Mouse (Mus musculus): Measurements from ENCODE around the gene Vwce. TPM values are rescaled to one million over a fixed set of nuclear protein-coding genes. Genes with fewer than 3 reads are reported as not detected.

The Vwce gene
- polyA plus RNA-seq, 1 experiment: 11.3 TPM

GRCm38 (mm10) chr19:10605901-10606622 is 28.0 kb upstream of the Vwce start:
- peak overlapping the region; percentile 90 for H3K4me3 ChIP-seq (ENCODE audit: low read depth, low read length)
- TF ChIP-seq POLR2A (IDR thresholded peaks at IDR 0.05; ENCODE audit: low read depth, low read length): no peak
- no peak for TF ChIP-seq CTCF (IDR thresholded peaks at IDR 0.05; ENCODE audit: extremely low read depth, insufficient read length, insufficient replicate concordance, low read depth, low read length)
- H3K36me3 ChIP-seq (ENCODE audit: control insufficient read depth, insufficient read depth, low read length): peaks cover 35% of the 10 kb centered on the region
- peaks cover 10% of the 10 kb centered on the region for H3K4me1 ChIP-seq (ENCODE audit: control insufficient read depth, insufficient read depth, insufficient read length, low read length)
- H3K27me3 ChIP-seq (ENCODE audit: control insufficient read depth, insufficient read depth, low read length): no peaks in the 10 kb centered on the region
- 3% methylated on average over 20 of the region's 20 CpGs for WGBS
- peak overlapping the region; percentile 73 for H3K27ac ChIP-seq (ENCODE audit: insufficient read depth, low read depth, low read length)

- H3K36me3 ChIP-seq (ENCODE audit: control insufficient read depth, insufficient read depth, low read length): peaks cover 55% of the 10 kb centered on the region
- H3K4me3 ChIP-seq (ENCODE audit: low read depth, low read length): no peak overlapping the region
- no peaks in the 10 kb centered on the region for H3K27me3 ChIP-seq (ENCODE audit: control insufficient read depth, insufficient read depth, low read length)
- TF ChIP-seq CTCF (IDR thresholded peaks at IDR 0.05; ENCODE audit: extremely low read depth, insufficient read length, insufficient replicate concordance, low read depth, low read length) (no peak), POLR2A (IDR thresholded peaks at IDR 0.05; ENCODE audit: low read depth, low read length) (no peak)
- no peak overlapping the region for H3K27ac ChIP-seq (ENCODE audit: insufficient read depth, low read depth, low read length)
- 82% methylated on average over 5 of the region's 5 CpGs for WGBS
- peaks cover 7% of the 10 kb centered on the region; the same call in 1 of the 2 replicates for H3K4me1 ChIP-seq (ENCODE audit: control insufficient read depth, insufficient read depth, insufficient read length, low read length)
Measured at GRCm38 (mm10) chr19:10608573-10609240, 25.3 kb upstream of the Vwce start.

DNA sequence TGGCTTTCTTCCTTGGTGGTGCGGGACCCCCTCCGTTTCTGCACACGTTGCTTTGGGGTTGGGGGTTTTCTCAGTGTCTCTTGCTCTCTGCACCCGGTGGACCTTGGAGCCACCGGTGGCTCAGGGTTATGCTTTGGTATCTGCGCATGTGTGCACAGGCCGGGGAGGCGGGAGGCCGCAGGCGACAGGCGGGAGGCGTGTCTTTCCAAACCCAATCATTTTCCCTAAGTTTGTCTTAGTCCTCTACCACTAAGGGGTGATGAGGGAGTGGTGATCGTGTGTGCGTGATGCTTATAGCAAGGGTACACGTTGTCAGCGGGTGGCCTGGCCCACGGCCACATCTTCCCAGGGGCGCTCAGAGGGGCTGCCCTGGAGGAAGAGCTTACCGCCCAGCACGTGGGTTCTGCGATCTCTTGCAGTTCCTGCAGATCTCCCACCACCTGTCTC is 882 bp downstream of the Vwce start:
- peak overlapping the region; percentile 62 for H3K27ac ChIP-seq (ENCODE audit: insufficient read depth, low read depth, low read length)
- H3K4me1 ChIP-seq (ENCODE audit: control insufficient read depth, insufficient read depth, insufficient read length, low read length): peaks cover 20% of the 10 kb centered on the region
- H3K36me3 ChIP-seq (ENCODE audit: control insufficient read depth, insufficient read depth, low read length): 0 out of 2 replicates have a peak, but pooled peaks cover 1% of the 10 kb centered on the region
- peak; percentile 16; the same call in 1 of the 2 replicates for TF ChIP-seq POLR2A (IDR thresholded peaks at IDR 0.05; ENCODE audit: low read depth, low read length)
- TF ChIP-seq CTCF (IDR thresholded peaks at IDR 0.05; ENCODE audit: extremely low read depth, insufficient read length, insufficient replicate concordance, low read depth, low read length): no peak; the same call in 1 of the 2 replicates
- H3K4me3 ChIP-seq (ENCODE audit: low read depth, low read length): peak overlapping the region; percentile 70
- H3K27me3 ChIP-seq (ENCODE audit: control insufficient read depth, insufficient read depth, low read length): no peaks in the 10 kb centered on the region
- WGBS: 4% methylated on average over 21 of the region's 21 CpGs

DNA sequence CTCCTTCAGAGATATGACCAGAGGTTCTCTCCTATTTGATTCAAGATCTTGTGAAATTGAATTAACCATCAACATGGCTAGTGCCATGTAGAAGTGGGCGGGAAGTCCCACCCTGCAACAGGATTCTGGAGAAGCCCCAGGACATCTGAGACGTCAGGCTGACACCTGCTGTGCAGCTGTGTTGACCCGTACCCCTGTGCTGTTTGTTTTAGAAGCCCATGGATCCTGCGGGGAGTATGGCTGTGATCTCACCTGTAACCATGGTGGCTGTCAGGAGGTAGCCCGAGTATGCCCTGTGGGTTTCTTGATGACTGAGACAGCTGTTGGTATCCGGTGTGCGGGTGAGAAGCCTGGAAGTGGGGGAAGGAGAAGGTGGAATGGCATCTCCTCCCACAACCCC is 3.8 kb downstream of the Vwce start:
- TF ChIP-seq CTCF (IDR thresholded peaks at IDR 0.05; ENCODE audit: extremely low read depth, insufficient read length, insufficient replicate concordance, low read depth, low read length) (no peak), POLR2A (IDR thresholded peaks at IDR 0.05; ENCODE audit: low read depth, low read length) (no peak)
- H3K27ac ChIP-seq (ENCODE audit: insufficient read depth, low read depth, low read length): peak overlapping the region; percentile 55; the same call in 1 of the 2 replicates
- 31% methylated on average over 7 of the region's 7 CpGs for WGBS
- no peaks in the 10 kb centered on the region for H3K36me3 ChIP-seq (ENCODE audit: control insufficient read depth, insufficient read depth, low read length)
- H3K4me3 ChIP-seq (ENCODE audit: low read depth, low read length): no peak overlapping the region
- H3K27me3 ChIP-seq (ENCODE audit: control insufficient read depth, insufficient read depth, low read length): no peaks in the 10 kb centered on the region
- H3K4me1 ChIP-seq (ENCODE audit: control insufficient read depth, insufficient read depth, insufficient read length, low read length): peaks cover 20% of the 10 kb centered on the region

DNA sequence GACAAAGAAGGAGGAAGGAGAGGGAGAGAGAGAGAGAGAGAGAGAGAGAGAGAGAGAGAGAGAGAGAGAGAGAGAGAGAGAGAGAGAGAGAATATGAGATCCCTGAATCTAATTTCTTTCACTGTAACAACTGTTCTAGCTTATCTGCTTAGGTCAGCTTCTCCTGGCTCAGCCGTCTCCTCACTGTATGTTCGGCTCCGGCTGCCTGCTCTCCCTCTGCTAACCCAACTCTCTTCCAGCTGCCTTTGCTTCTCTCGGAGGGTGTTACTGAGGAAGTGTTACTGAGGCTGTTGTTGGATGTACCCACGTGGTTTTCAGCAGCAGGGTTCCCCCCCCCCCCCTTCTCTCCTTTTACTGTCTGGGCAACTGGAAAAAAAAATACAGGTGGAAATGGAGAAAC is 6.1 kb downstream of the Vwce start:
- Histone ChIP-seq H3K36me3 (ENCODE audit: control insufficient read depth, insufficient read depth, low read length) (no peaks in the 10 kb centered on the region), H3K4me3 (ENCODE audit: low read depth, low read length) (no peak overlapping the region), H3K27me3 (ENCODE audit: control insufficient read depth, insufficient read depth, low read length) (no peaks in the 10 kb centered on the region), H3K4me1 (ENCODE audit: control insufficient read depth, insufficient read depth, insufficient read length, low read length) (peaks cover 15% of the 10 kb centered on the region), H3K27ac (ENCODE audit: insufficient read depth, low read depth, low read length) (no peak overlapping the region)
- WGBS: 48% methylated on average over 5 of the region's 5 CpGs
- no peak for TF ChIP-seq POLR2A (IDR thresholded peaks at IDR 0.05; ENCODE audit: low read depth, low read length)
- TF ChIP-seq CTCF (IDR thresholded peaks at IDR 0.05; ENCODE audit: extremely low read depth, insufficient read length, insufficient replicate concordance, low read depth, low read length): no peak

- no peak overlapping the region for H3K4me3 ChIP-seq (ENCODE audit: low read depth, low read length)
- no peak overlapping the region for H3K27ac ChIP-seq (ENCODE audit: insufficient read depth, low read depth, low read length)
- no peaks in the 10 kb centered on the region for H3K27me3 ChIP-seq (ENCODE audit: control insufficient read depth, insufficient read depth, low read length)
- H3K36me3 ChIP-seq (ENCODE audit: control insufficient read depth, insufficient read depth, low read length): no peaks in the 10 kb centered on the region
- 68% methylated on average over 13 of the region's 13 CpGs for WGBS
- H3K4me1 ChIP-seq (ENCODE audit: control insufficient read depth, insufficient read depth, insufficient read length, low read length): peaks cover 12% of the 10 kb centered on the region; the same call in 1 of the 2 replicates
- TF ChIP-seq POLR2A (IDR thresholded peaks at IDR 0.05; ENCODE audit: low read depth, low read length) (no peak), CTCF (IDR thresholded peaks at IDR 0.05; ENCODE audit: extremely low read depth, insufficient read length, insufficient replicate concordance, low read depth, low read length) (no peak)
Measured at GRCm38 (mm10) chr19:10640589-10641378, 6.8 kb downstream of the Vwce start.
